ENCODE assay signal across 12 mouse cellular contexts in genomic region chr16:67617256-67617655, GRCm38 (mm10). TPM values are rescaled to one million over a fixed set of nuclear protein-coding genes. Genes with fewer than 3 reads are reported as not detected.
A peak's percentile ranks its signal among the peaks of the same experiment; 100 is the strongest.
DNase-seq lines count a peak whose midpoint lies in the region; ATAC-seq and TF ChIP-seq lines count a peak whose summit lies in the region.
"Had no signal": no experiment of that assay in that cellular context is flagged by ENCODE, and none has a peak within 500 bp of the region (broad histone marks: within the 10 kb centered on the region; RNA-seq: fewer than 3 reads in every experiment).

No protein-coding gene starts in this region.

- no peak for ATAC-seq in hindbrain, embryonic 11.5 days (ENCODE audit: low FRiP score)
- no peak for ATAC-seq in midbrain, embryonic 15.5 days (replicated peaks)

- H3K4me1 ChIP-seq in hindbrain, embryonic 11.5 days (replicated peaks; ENCODE audit: control insufficient read depth, insufficient read depth, low read length): no peaks in the 10 kb centered on the region
- peaks cover 7% of the 10 kb centered on the region for H3K4me1 ChIP-seq in midbrain, embryonic 15.5 days
- no peaks in the 10 kb centered on the region for H3K4me1 ChIP-seq in kidney, adult 2 months (ENCODE audit: control insufficient read depth, insufficient read depth, low read length)

- H3K27ac ChIP-seq in hindbrain, embryonic 11.5 days (ENCODE audit: low read depth, low read length): no peak overlapping the region
- peak overlapping the region; percentile 97 for H3K27ac ChIP-seq in midbrain, embryonic 15.5 days
- no peak overlapping the region for H3K27ac ChIP-seq in kidney, adult 2 months (ENCODE audit: insufficient read depth, low read depth, low read length)
- H3K27ac ChIP-seq: embryonic facial prominence, embryonic 15.5 days; gastrocnemius, adult 2 months; liver, embryonic 13.5 days; macrophage had no signal

- no peaks in the 10 kb centered on the region for H3K9me3 ChIP-seq in hindbrain, embryonic 11.5 days (ENCODE audit: control insufficient read depth, low read length)
- H3K9me3 ChIP-seq in midbrain, embryonic 15.5 days: no peaks in the 10 kb centered on the region
- H3K9me3 ChIP-seq: embryonic facial prominence, embryonic 15.5 days; liver, embryonic 13.5 days had no signal

- WGBS in hindbrain, embryonic 11.5 days: 17% methylated on average over 1 of the region's 1 CpGs
- WGBS in midbrain, embryonic 15.5 days: 37% methylated on average over 1 of the region's 1 CpGs
- 25% methylated on average over 1 of the region's 1 CpGs for WGBS in kidney, adult 2 months

- peaks cover 2% of the 10 kb centered on the region; the same call in 1 of the 2 replicates for H3K27me3 ChIP-seq in hindbrain, embryonic 11.5 days (ENCODE audit: control insufficient read depth, insufficient read depth, low read length)
- H3K27me3 ChIP-seq in midbrain, embryonic 15.5 days (replicated peaks): no peaks in the 10 kb centered on the region
- peaks cover 2% of the 10 kb centered on the region; the same call in 1 of the 2 replicates for H3K27me3 ChIP-seq in kidney, adult 2 months (replicated peaks; ENCODE audit: control insufficient read depth, insufficient read depth, low read length)

- TF ChIP-seq POLR2A in kidney, adult 2 months (IDR thresholded peaks at IDR 0.05; ENCODE audit: low read depth, low read length): no peak

- no peak for TF ChIP-seq CTCF in kidney, adult 2 months (conservative IDR thresholded peaks at IDR 0.05; ENCODE audit: insufficient read depth, insufficient read length, low read depth, low read length)

- H3K4me2 ChIP-seq in hindbrain, embryonic 11.5 days (replicated peaks; ENCODE audit: low read depth, low read length): peak overlapping the region; percentile 67; the same call in 1 of the 2 replicates
- H3K4me2 ChIP-seq in midbrain, embryonic 15.5 days: peak overlapping the region; percentile 62

- peak; percentile 22 for DNase-seq in Muller cell, postnatal 12 days (ENCODE audit: inconsistent ontology term)
- peak; percentile 25 to 45 for DNase-seq in cerebellum, postnatal 25 days
- DNase-seq in hindbrain, embryonic 11.5 days (ENCODE audit: low spot score): peak; percentile 6
- DNase-seq in thymus, postnatal 4 days: no peak
- DNase-seq in layer of hippocampus, postnatal 14 days (ENCODE audit: low spot score in 2 of 2): no peak
- DNase-seq in kidney, adult 2 months: no peak
- DNase-seq: gastrocnemius, adult 2 months; kidney, adult 8-10 months; liver, embryonic 13.5 days had no signal

- no peak overlapping the region for H3K9ac ChIP-seq in hindbrain, embryonic 11.5 days (ENCODE audit: low read depth, low read length)
- peak overlapping the region; percentile 32; the same call in 1 of the 2 replicates for H3K9ac ChIP-seq in midbrain, embryonic 15.5 days
- H3K9ac ChIP-seq: embryonic facial prominence, embryonic 15.5 days; liver, embryonic 13.5 days had no signal

- H3K36me3 ChIP-seq in hindbrain, embryonic 11.5 days (ENCODE audit: control insufficient read depth, insufficient read depth, low read length): no peaks in the 10 kb centered on the region
- no peaks in the 10 kb centered on the region for H3K36me3 ChIP-seq in midbrain, embryonic 15.5 days (replicated peaks)
- no peaks in the 10 kb centered on the region for H3K36me3 ChIP-seq in kidney, adult 2 months (ENCODE audit: control insufficient read depth, insufficient read depth, low read length)
- H3K36me3 ChIP-seq: embryonic facial prominence, embryonic 15.5 days; liver, embryonic 13.5 days had no signal

- H3K4me3 ChIP-seq in hindbrain, embryonic 11.5 days (ENCODE audit: low read depth, low read length): no peak overlapping the region; the same call in 1 of the 2 replicates
- peak overlapping the region; percentile 86 for H3K4me3 ChIP-seq in midbrain, embryonic 15.5 days
- H3K4me3 ChIP-seq in kidney, adult 2 months (ENCODE audit: insufficient read depth, low read depth, low read length): no peak overlapping the region
- H3K4me3 ChIP-seq: liver, embryonic 13.5 days had no signal

RNA-seq across cellular contexts. Expression of gene Cadm2, which starts 3.5 kb away (rescaled TPM):
- 3.7 and 4.2 TPM in 2 replicates for polyA plus RNA-seq in hindbrain, embryonic 11.5 days (2014; fragmentation: Nextera tagmentation; extraction: Ambion mirVana)
- polyA plus RNA-seq in midbrain, embryonic 15.5 days (2015; fragmentation: Nextera tagmentation; extraction: Ambion mirVana): 60.6 and 70.7 TPM in 2 replicates
- total RNA-seq in layer of hippocampus, postnatal 14 days (2021): 100 to 1,000 TPM; 252 to 256 TPM
- polyA plus RNA-seq in kidney, adult 2 months (2012; rRNA removed): 0.12 and 0.27 TPM in 2 replicates
- polyA plus RNA-seq: macrophage had no signal

Comparison
In these comparisons a context has a peak if more than half of its experiments do, and no peak if none do; other contexts are left out.
1. DNase-seq: peak in Muller cell, postnatal 12 days (single experiment), cerebellum, postnatal 25 days (2 of 2) and hindbrain, embryonic 11.5 days (single experiment); none in thymus, postnatal 4 days (single experiment), layer of hippocampus, postnatal 14 days (0 of 2) and kidney, adult 2 months (single experiment).
2. RNA of gene Cadm2, which starts 3.5 kb away (polyA plus RNA-seq): 60.6 to 70.7 TPM in midbrain, embryonic 15.5 days; 3.7 to 4.2 TPM in hindbrain, embryonic 11.5 days and 0.12 to 0.27 TPM in kidney, adult 2 months; every median in the first group is over 10 times any median in the second.